Mouse (Mus musculus) lung, embryonic 16.5 days (tissue): ENCODE measurements around the gene Scimp. TPM values are rescaled to one million over a fixed set of nuclear protein-coding genes. Genes with fewer than 3 reads are reported as not detected.
A peak's percentile ranks its signal among the peaks of the same experiment; 100 is the strongest.

Experiments
- ATAC-seq: fragments of 200-750 bp; cut with Nextera tagmentation; 2 replicates; pipeline ENCODE4 v1.8.0; 2017; ENCODE audit warnings: low read depth, mild to moderate bottlenecking, moderate library complexity
- H3K27ac ChIP-seq: fragments of 300-500 bp; sonication (generic); 2 replicates; pipeline ENCODE4 v1.5.1; 2014; ENCODE audit warnings: mild to moderate bottlenecking, control low read depth, low read length
- H3K27me3 ChIP-seq: fragments of 300-500 bp; sonication (generic); 2 replicates; pipeline ENCODE4 v1.6.1; 2014; ENCODE audit warnings: low read depth, low read length, mixed read lengths; ENCODE audit not compliant: control insufficient read depth, insufficient read depth
- H3K36me3 ChIP-seq: fragments of 300-500 bp; sonication (generic); 2 replicates; pipeline ENCODE4 v1.6.1; 2014; ENCODE audit warnings: low read length; ENCODE audit not compliant: control insufficient read depth, insufficient read depth
- H3K4me1 ChIP-seq: fragments of 300-500 bp; sonication (generic); replicated peaks from 2 replicates; pipeline ENCODE4 v1.6.1; 2014; ENCODE audit warnings: low read length, mixed read lengths; ENCODE audit not compliant: control insufficient read depth, insufficient read depth
- H3K4me2 ChIP-seq: fragments of 300-500 bp; sonication (generic); 2 replicates; pipeline ENCODE4 v1.6.1; 2014; ENCODE audit warnings: low read depth, low read length, control low read depth
- H3K4me3 ChIP-seq: fragments of 300-500 bp; sonication (generic); 2 replicates; pipeline ENCODE4 v1.5.1; 2014; ENCODE audit warnings: mild to moderate bottlenecking, low read length, control low read depth
- H3K9ac ChIP-seq: fragments of 300-500 bp; sonication (generic); 2 replicates; pipeline ENCODE4 v1.6.1; 2014; ENCODE audit warnings: low read length, control low read depth
- H3K9me3 ChIP-seq: fragments of 300-500 bp; sonication (generic); 2 replicates; pipeline ENCODE4 v1.6.1; 2016; ENCODE audit warnings: low read length; ENCODE audit not compliant: control insufficient read depth
- WGBS: fragments of 180-500 bp; shearing (Covaris S2); extraction: QIAGEN DNeasy Blood & Tissue Kit; methylation state at CpG from one replicate; pipeline ENCODE4 v1.1.7; 2014; 5-methylcytosine and 5-hydroxymethylcytosine counted together
- polyA plus RNA-seq: library from polyadenylated mRNA; unstranded; fragments of >200 nt; fragmentation: Nextera tagmentation; extraction: Ambion mirVana; gene quantifications from 2 replicates; pipeline ENCODE4 v1.2.1, GENCODE M21; 2015

The Scimp gene
- polyA plus RNA-seq, 1 experiment from 2014 or later = 0.35 TPM

DNA sequence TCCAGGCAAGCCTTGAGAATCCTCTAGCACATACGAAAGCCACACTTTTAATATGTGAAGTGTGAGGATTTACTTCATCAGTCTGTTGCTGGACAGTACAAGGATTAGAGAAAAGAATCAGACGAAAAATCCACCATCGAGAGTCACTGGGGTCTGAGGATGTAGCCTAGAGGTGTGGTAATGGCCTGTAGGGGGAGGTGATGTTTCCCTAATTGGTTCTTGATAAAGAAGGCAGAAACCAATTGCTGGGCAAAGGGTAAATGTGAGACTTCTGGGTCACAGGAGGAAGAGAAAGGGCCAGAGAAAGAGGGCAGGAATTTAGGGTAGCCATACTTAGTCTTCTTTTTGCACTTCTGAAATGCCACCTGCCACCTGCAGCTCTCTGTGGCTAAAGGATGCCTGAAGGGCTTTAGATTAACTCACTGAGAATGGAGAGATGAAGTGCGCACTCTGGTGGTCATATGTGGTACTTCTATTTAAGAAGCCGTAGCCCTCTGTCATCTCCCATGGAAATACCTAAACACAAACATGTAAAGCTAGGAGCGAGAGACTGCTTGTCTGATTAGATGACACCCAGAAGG, 3.2 kb upstream of the Scimp start:
- no peak overlapping the region for H3K9ac ChIP-seq
- ATAC-seq = no peak
- no peak overlapping the region for H3K4me2 ChIP-seq
- H3K9me3 ChIP-seq = no peaks in the 10 kb centered on the region
- no peak overlapping the region for H3K27ac ChIP-seq
- no peaks in the 10 kb centered on the region for H3K4me1 ChIP-seq
- 24% methylated on average over 6 of the region's 6 CpGs for WGBS
- no peak overlapping the region for H3K4me3 ChIP-seq
- H3K27me3 ChIP-seq = no peaks in the 10 kb centered on the region
- H3K36me3 ChIP-seq = no peaks in the 10 kb centered on the region

DNA sequence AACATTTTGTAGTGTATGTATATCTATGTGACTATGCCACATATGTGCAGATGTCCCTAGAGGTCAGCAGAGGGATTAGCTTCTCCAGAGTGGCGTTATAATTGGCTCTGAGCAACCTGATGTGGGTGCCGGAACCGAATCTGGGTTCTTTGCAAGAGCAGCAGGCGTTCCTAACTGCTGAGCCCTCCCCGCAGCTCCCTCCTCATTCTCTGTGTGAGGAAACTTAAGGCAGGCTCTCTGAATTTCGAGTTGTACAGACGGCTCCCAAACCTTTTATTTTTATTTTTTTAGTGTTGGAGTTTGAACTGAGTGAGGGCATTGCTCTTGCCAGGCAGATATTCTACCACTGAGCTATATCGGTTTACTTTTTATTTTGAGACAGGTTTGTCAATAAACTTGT, 2.7 kb upstream of the Scimp start:
- Histone ChIP-seq H3K4me3 (no peak overlapping the region), H3K36me3 (no peaks in the 10 kb centered on the region), H3K4me2 (no peak overlapping the region), H3K27me3 (no peaks in the 10 kb centered on the region), H3K9ac (no peak overlapping the region), H3K27ac (no peak overlapping the region), H3K9me3 (no peaks in the 10 kb centered on the region), H3K4me1 (no peaks in the 10 kb centered on the region)
- no peak for ATAC-seq
- 73% methylated on average over 8 of the region's 8 CpGs for WGBS

DNA sequence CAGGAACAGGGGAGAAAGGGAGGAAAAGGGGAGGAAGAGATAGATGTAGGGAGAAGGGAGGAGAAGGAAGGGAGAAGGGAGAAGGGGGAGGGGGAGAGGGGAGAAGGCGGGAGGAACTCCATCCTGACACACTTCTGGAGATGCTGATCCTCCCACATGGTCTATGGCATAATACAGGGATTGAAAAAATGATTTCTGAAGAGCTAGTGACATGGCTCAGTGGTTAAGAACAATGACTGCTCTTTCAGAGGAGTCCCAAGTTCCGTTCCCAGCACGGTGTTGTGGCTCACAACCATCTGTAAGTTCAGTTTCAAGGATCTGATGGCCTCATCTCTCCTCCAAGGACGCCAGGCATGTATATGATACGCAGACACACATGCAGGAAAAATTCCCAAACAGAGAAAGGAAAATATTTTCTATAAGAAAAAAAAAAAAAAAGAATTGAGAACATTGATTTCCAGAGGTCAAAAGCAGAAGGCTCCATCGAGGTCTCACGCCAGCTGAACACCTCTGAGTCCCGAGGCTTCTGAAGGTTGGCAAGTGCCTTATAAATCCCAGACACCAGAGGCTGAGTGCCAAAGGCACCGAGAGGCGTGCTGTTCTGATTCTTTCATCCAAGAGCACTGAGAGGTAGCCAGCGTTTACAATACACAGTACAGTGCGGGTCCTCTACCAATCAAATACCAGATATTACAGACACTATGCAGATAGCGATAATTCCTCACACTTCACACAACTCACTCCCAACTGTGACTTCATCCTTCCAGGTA, 730 bp downstream of the Scimp start:
- no peak for ATAC-seq
- Histone ChIP-seq H3K9ac (no peak overlapping the region), H3K4me3 (no peak overlapping the region), H3K4me1 (no peaks in the 10 kb centered on the region), H3K27ac (no peak overlapping the region), H3K9me3 (no peaks in the 10 kb centered on the region), H3K36me3 (no peaks in the 10 kb centered on the region), H3K27me3 (no peaks in the 10 kb centered on the region), H3K4me2 (no peak overlapping the region)
- WGBS = 59% methylated on average over 13 of the region's 13 CpGs

DNA sequence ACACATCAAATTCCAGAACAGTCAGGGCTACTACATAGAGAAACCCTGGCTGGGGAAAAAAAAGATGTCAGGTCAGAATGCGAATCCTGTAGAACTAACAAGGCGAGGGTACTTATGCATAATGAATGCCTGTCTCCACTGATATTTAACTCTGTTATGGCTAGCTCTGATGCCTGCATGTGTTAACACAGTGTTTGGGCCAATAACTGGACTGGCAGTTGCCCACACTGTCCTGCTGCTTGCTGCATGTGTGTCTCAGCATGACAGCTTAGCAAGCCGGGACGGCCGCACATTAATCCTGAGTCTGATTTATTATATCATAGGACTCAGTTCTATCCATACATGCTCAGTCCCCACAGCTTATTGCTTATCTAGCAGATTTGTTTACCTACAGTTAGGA, 1.3 kb downstream of the Scimp start:
- Histone ChIP-seq H3K9ac (no peak overlapping the region), H3K27me3 (no peaks in the 10 kb centered on the region), H3K4me1 (no peaks in the 10 kb centered on the region), H3K9me3 (no peaks in the 10 kb centered on the region), H3K36me3 (no peaks in the 10 kb centered on the region), H3K27ac (no peak overlapping the region), H3K4me2 (no peak overlapping the region), H3K4me3 (no peak overlapping the region)
- WGBS = 78% methylated on average over 5 of the region's 5 CpGs
- ATAC-seq = no peak

DNA sequence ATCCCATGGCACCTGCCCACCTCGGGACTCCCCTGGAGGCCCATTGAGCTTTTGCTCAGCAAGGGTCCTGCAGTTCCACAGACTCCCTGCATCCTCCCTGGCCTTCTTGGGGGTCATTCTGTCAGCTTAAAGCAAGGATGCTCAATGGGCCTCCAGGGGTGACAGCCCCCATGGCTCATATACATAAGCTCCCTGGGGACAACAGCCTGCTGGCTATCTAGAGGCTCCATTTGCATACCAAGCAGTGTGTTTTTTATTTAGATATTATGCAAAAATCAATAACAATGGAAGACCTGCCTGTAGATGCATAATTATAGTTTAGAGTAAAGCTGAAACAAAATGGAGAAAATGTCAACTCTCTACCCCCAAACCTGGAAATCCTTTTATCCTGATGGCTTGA, 3.4 kb downstream of the Scimp start:
- no peaks in the 10 kb centered on the region for H3K9me3 ChIP-seq
- H3K4me3 ChIP-seq = no peak overlapping the region
- no peak overlapping the region for H3K4me2 ChIP-seq
- no peak overlapping the region for H3K27ac ChIP-seq
- H3K9ac ChIP-seq = no peak overlapping the region
- H3K4me1 ChIP-seq = 0 out of 2 replicates have a peak, but pooled peaks cover 3% of the 10 kb centered on the region
- H3K27me3 ChIP-seq = no peaks in the 10 kb centered on the region
- ATAC-seq = no peak
- no peaks in the 10 kb centered on the region for H3K36me3 ChIP-seq
- WGBS = 28% methylated on average over 1 of the region's 1 CpGs

DNA sequence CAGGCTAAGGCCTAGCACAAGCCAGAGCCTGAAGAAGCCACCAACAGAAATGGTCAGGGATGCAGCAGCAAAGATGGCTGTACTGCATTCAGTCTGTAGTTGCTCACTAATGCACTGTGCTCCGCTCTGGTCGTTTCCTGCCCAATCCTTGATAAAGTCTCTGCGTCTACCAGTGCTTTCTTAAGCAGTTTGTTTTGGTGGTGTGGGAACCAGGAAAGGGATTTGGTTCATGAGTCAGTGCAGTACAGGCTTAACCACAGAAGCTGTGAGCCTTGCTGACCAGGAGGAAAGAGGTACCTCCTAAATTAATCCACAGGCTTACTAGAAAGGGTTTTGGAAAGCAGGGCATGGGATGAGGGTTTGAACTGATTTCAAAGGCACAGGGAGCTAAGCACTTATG, 4.3 kb downstream of the Scimp start:
- H3K4me3 ChIP-seq = no peak overlapping the region
- H3K9me3 ChIP-seq = no peaks in the 10 kb centered on the region
- no peak overlapping the region for H3K27ac ChIP-seq
- no peaks in the 10 kb centered on the region for H3K27me3 ChIP-seq
- H3K9ac ChIP-seq = no peak overlapping the region
- 69% methylated on average over 3 of the region's 3 CpGs for WGBS
- no peak for ATAC-seq
- no peak overlapping the region for H3K4me2 ChIP-seq
- no peaks in the 10 kb centered on the region for H3K36me3 ChIP-seq
- H3K4me1 ChIP-seq = peaks cover 3% of the 10 kb centered on the region; the same call in 1 of the 2 replicates

DNA sequence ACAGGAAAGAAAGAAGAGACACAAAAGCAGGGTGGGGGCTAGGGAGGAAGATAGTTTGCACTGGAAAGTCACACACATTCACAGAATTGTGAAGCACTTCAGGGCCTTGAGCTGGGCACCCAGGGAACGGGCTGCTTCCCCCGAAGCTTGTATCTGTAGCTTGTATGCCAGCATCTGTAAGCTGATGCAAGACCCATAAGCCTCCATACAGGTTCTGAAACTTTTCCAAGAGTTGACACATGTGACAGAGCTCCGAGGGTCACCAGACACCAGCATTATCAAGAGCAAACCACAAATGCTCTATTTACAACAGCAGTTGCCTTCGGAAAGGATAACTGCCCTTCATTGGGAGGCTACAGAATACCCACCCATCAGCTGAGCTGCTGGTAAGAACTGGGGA, 4.8 kb downstream of the Scimp start:
- H3K36me3 ChIP-seq = no peaks in the 10 kb centered on the region
- ATAC-seq = no peak
- no peaks in the 10 kb centered on the region for H3K27me3 ChIP-seq
- no peak overlapping the region for H3K4me2 ChIP-seq
- no peak overlapping the region for H3K9ac ChIP-seq
- H3K9me3 ChIP-seq = no peaks in the 10 kb centered on the region
- no peak overlapping the region for H3K27ac ChIP-seq
- H3K4me3 ChIP-seq = no peak overlapping the region
- H3K4me1 ChIP-seq = peaks cover 3% of the 10 kb centered on the region; the same call in 1 of the 2 replicates
- 83% methylated on average over 4 of the region's 4 CpGs for WGBS

DNA sequence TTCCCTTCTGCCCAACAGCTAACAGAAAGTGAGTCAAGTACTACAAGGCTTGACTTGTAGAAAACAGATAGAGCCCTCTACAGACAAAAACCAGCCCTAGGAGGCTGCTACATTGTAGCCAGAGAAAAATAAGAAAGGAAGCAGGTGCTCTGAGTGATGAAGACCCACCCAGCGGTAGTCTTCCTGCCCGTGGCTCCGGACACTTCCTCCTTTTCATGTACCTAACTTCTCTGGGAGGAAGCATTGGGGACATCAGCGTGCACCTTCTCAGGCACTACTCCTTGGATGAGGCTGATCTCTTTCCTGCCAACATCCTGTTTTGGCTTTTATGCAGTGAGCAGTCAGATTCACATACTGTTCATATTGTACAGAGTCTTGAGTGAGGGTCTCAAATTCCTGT, 5.7 kb downstream of the Scimp start:
- Histone ChIP-seq H3K27me3 (no peaks in the 10 kb centered on the region), H3K4me3 (no peak overlapping the region), H3K4me2 (no peak overlapping the region), H3K9ac (no peak overlapping the region), H3K27ac (no peak overlapping the region), H3K9me3 (no peaks in the 10 kb centered on the region), H3K4me1 (peaks cover 3% of the 10 kb centered on the region; the same call in 1 of the 2 replicates), H3K36me3 (no peaks in the 10 kb centered on the region)
- 70% methylated on average over 4 of the region's 4 CpGs for WGBS
- no peak for ATAC-seq

DNA sequence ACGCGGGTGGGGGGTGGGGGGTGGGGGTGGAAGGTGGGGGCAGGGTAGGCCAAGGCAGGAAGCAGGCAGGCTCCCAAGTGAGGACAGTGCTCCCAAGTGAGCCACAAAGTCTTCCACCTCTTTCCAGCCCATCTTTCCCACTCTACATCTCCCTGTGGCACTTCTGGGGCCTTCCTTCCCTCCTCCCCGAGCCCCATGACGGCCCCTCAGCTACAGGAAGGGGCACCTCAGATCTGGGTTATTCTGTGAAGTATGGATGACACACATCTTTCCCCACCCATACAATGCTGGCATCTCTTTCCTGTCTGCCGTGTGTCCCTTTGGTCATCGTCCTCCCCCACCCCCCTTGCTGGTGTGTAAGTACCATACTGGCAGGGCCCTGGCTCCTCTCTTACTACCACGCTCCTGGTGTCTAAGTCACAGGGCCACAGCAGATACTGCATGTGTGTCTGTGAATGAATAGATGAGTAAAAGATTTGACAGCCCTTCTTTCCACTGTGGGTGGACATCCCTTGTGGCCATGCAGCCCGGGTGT, 6.7 kb downstream of the Scimp start:
- H3K36me3 ChIP-seq = no peaks in the 10 kb centered on the region
- no peaks in the 10 kb centered on the region for H3K9me3 ChIP-seq
- H3K9ac ChIP-seq = no peak overlapping the region
- peak overlapping the region; percentile 5; the same call in 1 of the 2 replicates for H3K4me3 ChIP-seq
- 63% methylated on average over 7 of the region's 8 CpGs for WGBS
- peaks cover 3% of the 10 kb centered on the region; the same call in 1 of the 2 replicates for H3K4me1 ChIP-seq
- H3K27ac ChIP-seq = peak overlapping the region; percentile 27
- ATAC-seq = no peak
- no peaks in the 10 kb centered on the region for H3K27me3 ChIP-seq
- H3K4me2 ChIP-seq = peak overlapping the region; percentile 34; the same call in 1 of the 2 replicates
